Mouse (Mus musculus): ENCODE data around the gene Ppil4. TPM values are rescaled to one million over a fixed set of nuclear protein-coding genes. Genes with fewer than 3 reads are reported as not detected.

Ppil4 gene
- polyA plus RNA-seq, 1 experiment from 2014 or later, result 47.6 TPM

DNA sequence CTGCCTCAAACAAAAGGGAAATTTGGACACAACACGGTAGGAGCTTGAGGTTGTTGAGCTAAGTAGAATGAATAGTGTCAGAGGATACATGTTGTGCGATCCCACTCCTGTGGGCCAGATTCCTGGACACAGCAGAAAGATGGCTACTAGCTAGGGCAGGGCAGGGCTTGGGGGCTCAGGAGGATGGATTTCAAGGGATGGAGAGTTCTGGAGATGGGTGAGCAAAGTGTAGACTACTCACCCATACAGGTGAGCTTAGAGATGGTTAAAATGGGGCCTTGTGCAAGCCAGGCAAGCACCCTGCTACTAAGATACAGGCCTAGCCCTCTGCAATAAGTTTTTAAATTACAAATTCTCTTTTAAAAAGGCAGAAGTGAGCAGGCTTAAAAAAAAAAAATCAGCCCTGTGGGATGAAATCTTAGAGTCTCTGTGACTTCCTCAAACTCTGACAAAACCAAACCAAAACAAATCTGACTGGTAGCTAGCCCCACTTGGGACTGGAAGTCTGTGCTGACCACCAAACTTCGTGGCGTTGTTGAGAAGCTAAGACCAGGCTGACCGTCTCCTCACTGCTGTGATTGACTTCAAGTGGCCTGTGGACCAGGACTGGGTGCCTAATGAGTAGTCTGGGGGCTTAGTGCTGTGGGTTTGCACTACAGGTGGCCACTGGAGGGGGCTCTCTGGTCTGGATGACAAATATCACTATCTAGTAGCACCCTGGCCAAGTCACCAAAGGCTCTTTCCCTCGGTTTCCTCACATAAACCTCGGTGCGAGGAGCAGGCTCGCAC is 40.9 kb downstream of the Ppil4 start:
- Histone ChIP-seq H3K4me2 (ENCODE audit: low read length) (no peak overlapping the region), H3K27me3 (replicated peaks; ENCODE audit: control insufficient read depth, insufficient read depth, low read length) (no peaks in the 10 kb centered on the region), H3K9ac (ENCODE audit: low read length) (no peak overlapping the region), H3K4me1 (ENCODE audit: control insufficient read depth, insufficient read depth, low read length) (no peaks in the 10 kb centered on the region), H3K9me3 (replicated peaks; ENCODE audit: control insufficient read depth, low read length) (no peaks in the 10 kb centered on the region), H3K4me3 (ENCODE audit: low read depth, low read length) (no peak overlapping the region), H3K27ac (ENCODE audit: low read depth, low read length) (no peak overlapping the region), H3K36me3 (ENCODE audit: control insufficient read depth, insufficient read depth, low read length) (no peaks in the 10 kb centered on the region)
- ATAC-seq (no peak), DNase-seq (ENCODE audit: low spot score) (no peak)
- 82% methylated on average over 9 of the region's 9 CpGs for WGBS

DNA sequence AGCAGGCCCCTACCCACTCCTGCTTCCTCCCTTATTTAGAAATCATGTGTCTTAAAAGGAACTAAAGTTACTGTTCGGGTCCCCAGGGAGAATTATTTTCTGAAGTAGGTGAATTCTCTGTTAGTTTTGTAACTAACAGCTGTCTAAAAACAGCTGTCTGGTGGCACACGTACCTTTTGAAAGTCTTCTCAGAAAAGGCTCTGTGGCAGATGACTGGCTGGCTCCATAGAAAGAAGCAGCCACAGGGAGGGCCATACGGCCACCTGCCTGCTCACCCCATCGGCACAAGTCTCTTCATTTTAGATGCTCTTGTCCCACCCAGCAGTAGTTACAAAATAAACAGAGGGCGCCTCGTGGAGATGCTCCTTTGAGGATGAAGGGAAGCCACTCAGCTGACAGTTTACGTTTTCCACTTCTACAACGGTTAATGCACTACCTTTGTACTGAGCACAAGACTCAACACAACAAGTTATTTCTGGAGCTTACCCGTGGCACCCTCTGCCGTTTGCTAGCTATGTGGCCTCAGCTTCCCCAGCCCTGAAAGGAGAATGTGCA is 42.1 kb downstream of the Ppil4 start:
- WGBS, result 77% methylated on average over 10 of the region's 10 CpGs
- no peak overlapping the region for H3K9ac ChIP-seq (ENCODE audit: low read length)

DNA sequence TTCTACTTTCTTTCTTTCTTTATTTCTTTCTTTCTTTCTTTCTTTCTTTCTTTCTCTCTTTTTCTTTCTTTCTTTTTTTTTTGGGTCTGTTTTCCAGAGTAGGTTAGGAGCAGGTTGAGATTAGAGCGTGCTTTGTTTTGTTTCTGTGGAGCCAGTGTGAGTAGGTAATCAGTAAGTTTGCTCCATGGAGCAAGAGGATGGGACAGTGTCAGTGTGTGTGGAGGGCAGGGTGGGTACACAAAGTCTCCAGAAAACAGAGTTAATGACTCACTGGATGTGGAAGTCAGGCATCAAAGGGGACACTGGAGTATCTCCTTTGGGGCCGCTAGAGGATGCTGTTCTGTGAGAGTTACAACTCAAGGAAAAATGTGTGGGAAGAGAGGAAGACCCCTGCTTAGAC is 44.2 kb downstream of the Ppil4 start:
- Histone ChIP-seq H3K27ac (ENCODE audit: low read depth, low read length) (no peak overlapping the region), H3K4me3 (ENCODE audit: low read depth, low read length) (no peak overlapping the region), H3K9ac (ENCODE audit: low read length) (no peak overlapping the region), H3K4me2 (ENCODE audit: low read length) (no peak overlapping the region), H3K27me3 (replicated peaks; ENCODE audit: control insufficient read depth, insufficient read depth, low read length) (no peaks in the 10 kb centered on the region), H3K9me3 (replicated peaks; ENCODE audit: control insufficient read depth, low read length) (no peaks in the 10 kb centered on the region), H3K36me3 (ENCODE audit: control insufficient read depth, insufficient read depth, low read length) (no peaks in the 10 kb centered on the region), H3K4me1 (ENCODE audit: control insufficient read depth, insufficient read depth, low read length) (no peaks in the 10 kb centered on the region)
- ATAC-seq (no peak), DNase-seq (ENCODE audit: low spot score) (no peak)
- WGBS, result 74% methylated on average over 2 of the region's 2 CpGs

More for the DNA sequence above, 42.1 kb downstream of the Ppil4 start:
- no peak for DNase-seq (ENCODE audit: low spot score)
- Histone ChIP-seq H3K4me3 (ENCODE audit: low read depth, low read length) (no peak overlapping the region), H3K36me3 (ENCODE audit: control insufficient read depth, insufficient read depth, low read length) (no peaks in the 10 kb centered on the region), H3K27me3 (replicated peaks; ENCODE audit: control insufficient read depth, insufficient read depth, low read length) (no peaks in the 10 kb centered on the region), H3K4me2 (ENCODE audit: low read length) (no peak overlapping the region), H3K27ac (ENCODE audit: low read depth, low read length) (no peak overlapping the region), H3K4me1 (ENCODE audit: control insufficient read depth, insufficient read depth, low read length) (no peaks in the 10 kb centered on the region), H3K9me3 (replicated peaks; ENCODE audit: control insufficient read depth, low read length) (no peaks in the 10 kb centered on the region)
- no peak for ATAC-seq

DNA sequence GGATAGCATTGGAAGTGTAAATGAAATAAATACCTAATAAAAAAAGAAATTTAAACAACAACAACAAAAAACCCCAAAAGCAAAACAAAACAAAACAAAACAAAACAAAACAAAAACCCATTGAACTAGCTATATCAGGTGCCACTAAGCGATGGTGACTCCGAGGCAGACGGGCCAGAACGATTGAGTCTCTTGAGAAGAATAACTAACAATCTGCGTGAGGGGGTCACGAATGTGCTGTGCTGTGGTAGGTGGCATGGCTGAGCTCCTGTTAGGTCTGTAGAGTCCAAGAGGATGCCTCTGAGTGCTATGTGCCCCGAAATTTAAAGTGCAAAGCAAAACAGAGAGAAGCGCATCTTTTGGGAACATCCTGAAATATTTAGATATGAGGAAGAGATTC is 44.8 kb downstream of the Ppil4 start:
- DNase-seq (ENCODE audit: low spot score) (no peak), ATAC-seq (no peak)
- H3K4me1 ChIP-seq (ENCODE audit: control insufficient read depth, insufficient read depth, low read length), result no peaks in the 10 kb centered on the region
- H3K9me3 ChIP-seq (replicated peaks; ENCODE audit: control insufficient read depth, low read length), result no peaks in the 10 kb centered on the region
- 88% methylated on average over 8 of the region's 8 CpGs for WGBS
- H3K36me3 ChIP-seq (ENCODE audit: control insufficient read depth, insufficient read depth, low read length), result no peaks in the 10 kb centered on the region
- no peak overlapping the region for H3K4me3 ChIP-seq (ENCODE audit: low read depth, low read length)
- H3K4me2 ChIP-seq (ENCODE audit: low read length), result no peak overlapping the region
- no peak overlapping the region for H3K27ac ChIP-seq (ENCODE audit: low read depth, low read length)
- H3K9ac ChIP-seq (ENCODE audit: low read length), result no peak overlapping the region
- no peaks in the 10 kb centered on the region for H3K27me3 ChIP-seq (replicated peaks; ENCODE audit: control insufficient read depth, insufficient read depth, low read length)

DNA sequence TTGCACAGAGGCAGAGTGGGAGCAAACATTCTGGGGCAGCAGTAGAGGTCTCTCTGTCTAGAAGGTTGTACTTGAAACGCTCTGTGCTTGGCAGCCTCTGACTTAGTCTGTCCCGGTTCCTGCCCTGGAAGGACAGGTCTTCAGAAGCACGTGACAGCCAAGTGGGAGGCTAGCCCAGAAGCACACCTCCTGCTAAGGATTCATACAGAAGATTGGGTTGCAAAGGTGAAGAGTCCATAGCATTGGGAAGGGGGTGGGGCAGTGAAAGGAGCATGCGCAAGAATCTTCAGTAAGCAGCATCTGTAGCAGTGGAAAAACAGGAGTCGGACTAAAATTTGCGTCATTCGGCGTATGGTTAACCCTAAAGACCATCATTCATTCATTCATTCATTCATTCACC is 45.3 kb downstream of the Ppil4 start:
- 95% methylated on average over 8 of the region's 8 CpGs for WGBS
- Histone ChIP-seq H3K9me3 (replicated peaks; ENCODE audit: control insufficient read depth, low read length) (no peaks in the 10 kb centered on the region), H3K4me2 (ENCODE audit: low read length) (no peak overlapping the region), H3K27me3 (replicated peaks; ENCODE audit: control insufficient read depth, insufficient read depth, low read length) (no peaks in the 10 kb centered on the region), H3K36me3 (ENCODE audit: control insufficient read depth, insufficient read depth, low read length) (no peaks in the 10 kb centered on the region), H3K27ac (ENCODE audit: low read depth, low read length) (no peak overlapping the region), H3K9ac (ENCODE audit: low read length) (no peak overlapping the region), H3K4me1 (ENCODE audit: control insufficient read depth, insufficient read depth, low read length) (no peaks in the 10 kb centered on the region), H3K4me3 (ENCODE audit: low read depth, low read length) (no peak overlapping the region)
- ATAC-seq (no peak), DNase-seq (ENCODE audit: low spot score) (no peak)

DNA sequence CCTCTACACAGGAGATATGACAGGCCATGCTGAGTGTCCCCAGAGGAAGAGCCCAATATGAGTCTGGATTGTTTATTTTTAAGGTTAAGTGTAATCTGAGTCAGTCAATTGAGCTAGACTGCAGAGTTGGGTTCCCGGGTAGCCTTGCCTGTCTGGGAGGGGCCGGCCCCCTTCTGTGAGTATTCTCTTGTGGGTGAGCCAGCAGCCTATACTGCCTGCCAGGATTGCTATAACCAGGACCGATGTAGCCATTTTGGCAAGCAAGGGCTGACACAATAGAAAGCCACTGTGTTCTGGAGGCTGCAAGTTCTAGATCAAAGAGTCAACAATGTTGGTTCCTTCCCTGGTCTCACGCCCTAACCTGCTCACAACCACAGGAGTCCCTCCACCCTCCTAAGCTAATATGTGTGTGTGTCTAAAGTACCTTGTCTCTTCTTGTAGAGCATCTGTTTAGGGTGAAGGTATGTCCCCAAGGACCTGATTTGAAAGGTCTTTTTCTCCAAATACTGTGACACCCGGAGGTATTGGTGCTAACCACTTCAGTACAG is 46.3 kb downstream of the Ppil4 start:
- H3K4me1 ChIP-seq (ENCODE audit: control insufficient read depth, insufficient read depth, low read length), result no peaks in the 10 kb centered on the region
- H3K4me2 ChIP-seq (ENCODE audit: low read length), result no peak overlapping the region
- WGBS, result 85% methylated on average over 5 of the region's 5 CpGs
- H3K9ac ChIP-seq (ENCODE audit: low read length), result no peak overlapping the region
- ATAC-seq (no peak), DNase-seq (ENCODE audit: low spot score) (no peak)
- H3K27me3 ChIP-seq (replicated peaks; ENCODE audit: control insufficient read depth, insufficient read depth, low read length), result no peaks in the 10 kb centered on the region
- H3K36me3 ChIP-seq (ENCODE audit: control insufficient read depth, insufficient read depth, low read length), result no peaks in the 10 kb centered on the region
- H3K9me3 ChIP-seq (replicated peaks; ENCODE audit: control insufficient read depth, low read length), result no peaks in the 10 kb centered on the region
- no peak overlapping the region for H3K27ac ChIP-seq (ENCODE audit: low read depth, low read length)
- H3K4me3 ChIP-seq (ENCODE audit: low read depth, low read length), result no peak overlapping the region

DNA sequence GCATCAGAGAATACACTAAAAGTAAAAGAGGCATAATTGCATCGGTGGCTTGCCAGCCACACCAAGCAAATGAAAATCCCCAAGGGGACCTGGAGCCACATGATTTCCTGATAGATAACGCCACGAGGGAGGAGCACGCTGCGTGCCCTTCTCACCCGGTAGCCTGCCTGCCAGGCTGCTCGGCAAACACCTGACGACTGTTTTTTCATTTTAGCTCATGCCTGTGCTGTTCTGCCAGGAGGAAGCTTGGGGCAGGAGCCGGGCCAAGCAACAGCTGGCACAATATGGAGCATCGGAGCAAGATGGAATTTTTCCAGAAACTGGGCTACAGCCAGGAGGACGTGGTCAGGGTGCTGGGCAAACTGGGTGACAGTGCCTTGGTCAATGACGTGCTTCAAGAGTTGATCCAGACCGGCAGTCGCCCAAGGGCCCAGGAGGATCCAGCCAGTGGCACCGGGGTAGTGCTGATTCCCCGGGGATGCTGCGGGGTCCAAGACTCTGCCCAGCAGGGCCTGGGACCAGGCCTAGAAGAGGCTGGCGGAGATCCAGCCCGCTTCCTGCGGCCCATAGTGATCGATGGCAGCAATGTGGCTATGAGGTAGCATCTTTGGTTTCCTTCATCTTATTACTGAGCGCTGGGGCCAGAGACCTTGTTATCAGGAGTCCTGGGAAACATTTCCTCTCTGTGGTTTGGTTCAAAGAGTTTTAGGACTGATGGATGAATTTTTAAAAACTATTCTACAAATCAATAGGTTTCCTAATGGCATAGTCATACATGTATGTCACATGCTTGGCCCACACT is 47.1 kb downstream of the Ppil4 start:
- 82% methylated on average over 22 of the region's 22 CpGs for WGBS
- H3K4me3 ChIP-seq (ENCODE audit: low read depth, low read length), result no peak overlapping the region
- H3K9ac ChIP-seq (ENCODE audit: low read length), result no peak overlapping the region
- H3K36me3 ChIP-seq (ENCODE audit: control insufficient read depth, insufficient read depth, low read length), result no peaks in the 10 kb centered on the region
- no peak overlapping the region for H3K27ac ChIP-seq (ENCODE audit: low read depth, low read length)
- DNase-seq (ENCODE audit: low spot score) (no peak), ATAC-seq (peak; percentile 4; the same call in 1 of the 2 replicates)
- H3K4me2 ChIP-seq (ENCODE audit: low read length), result no peak overlapping the region
- H3K9me3 ChIP-seq (replicated peaks; ENCODE audit: control insufficient read depth, low read length), result no peaks in the 10 kb centered on the region
- no peaks in the 10 kb centered on the region for H3K27me3 ChIP-seq (replicated peaks; ENCODE audit: control insufficient read depth, insufficient read depth, low read length)
- no peaks in the 10 kb centered on the region for H3K4me1 ChIP-seq (ENCODE audit: control insufficient read depth, insufficient read depth, low read length)

DNA sequence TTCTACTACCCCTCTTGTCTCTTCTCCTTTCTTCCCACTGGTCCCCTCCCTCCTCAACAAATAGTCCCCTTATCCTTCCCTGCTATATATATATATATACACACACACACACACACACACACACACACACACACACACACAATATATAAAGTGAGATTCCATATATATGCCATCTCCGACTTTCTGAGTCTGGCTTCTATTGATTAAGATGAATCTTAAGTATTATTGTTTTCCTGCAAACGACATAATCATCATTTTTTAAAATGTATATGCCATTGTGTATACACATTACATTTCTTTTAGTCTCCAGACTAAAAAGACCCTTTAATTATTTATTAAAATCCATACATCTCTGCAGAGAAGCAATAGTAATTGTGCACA is 47.7 kb downstream of the Ppil4 start:
- Histone ChIP-seq H3K4me2 (ENCODE audit: low read length) (no peak overlapping the region), H3K27me3 (replicated peaks; ENCODE audit: control insufficient read depth, insufficient read depth, low read length) (no peaks in the 10 kb centered on the region), H3K36me3 (ENCODE audit: control insufficient read depth, insufficient read depth, low read length) (no peaks in the 10 kb centered on the region), H3K27ac (ENCODE audit: low read depth, low read length) (no peak overlapping the region), H3K4me1 (ENCODE audit: control insufficient read depth, insufficient read depth, low read length) (no peaks in the 10 kb centered on the region), H3K4me3 (ENCODE audit: low read depth, low read length) (no peak overlapping the region), H3K9me3 (replicated peaks; ENCODE audit: control insufficient read depth, low read length) (no peaks in the 10 kb centered on the region), H3K9ac (ENCODE audit: low read length) (no peak overlapping the region)
- 82% methylated on average over 2 of the region's 2 CpGs for WGBS
- ATAC-seq (no peak), DNase-seq (ENCODE audit: low spot score) (no peak)
